Mouse (Mus musculus): ENCODE results near the gene Sumf1. TPM values are rescaled to one million over a fixed set of nuclear protein-coding genes. Genes with fewer than 3 reads are reported as not detected.

The Sumf1 gene
- total and polyA plus RNA-seq, 3 experiments: 11.0 to 13.5 (median 12.1) TPM

DNA sequence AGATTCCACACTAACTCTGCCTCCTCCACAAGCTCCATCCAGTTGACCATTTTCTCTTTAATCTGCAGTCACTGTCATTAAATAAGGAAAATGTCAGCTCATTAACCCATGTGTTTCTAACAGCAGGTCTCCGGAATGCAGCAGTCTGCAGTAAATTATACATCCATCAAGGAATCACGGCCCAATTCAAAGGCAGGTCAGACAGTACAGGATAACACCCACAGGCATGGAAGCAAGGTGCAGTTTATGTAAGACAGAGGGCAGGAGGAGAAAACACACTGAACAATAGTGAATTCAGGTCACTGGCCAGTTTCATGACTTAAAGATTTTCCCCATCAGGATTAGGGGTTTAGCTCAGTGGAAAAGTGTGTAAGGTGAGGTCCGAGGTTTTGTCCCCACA, 40.1 kb downstream of the Sumf1 start:
- Histone ChIP-seq H3K27me3 (ENCODE audit: control insufficient read depth, insufficient read depth, low read length) (no peaks in the 10 kb centered on the region), H3K79me2 (replicated peaks; ENCODE audit: control insufficient read depth, insufficient read depth, low read length) (no peaks in the 10 kb centered on the region), H3K27ac (no peak overlapping the region), H3K4me1 (ENCODE audit: control insufficient read depth, insufficient read depth, low read length) (no peaks in the 10 kb centered on the region), H3K4me3 (no peak overlapping the region), H3K9ac (ENCODE audit: low read depth, low read length) (no peak overlapping the region), H3K36me3 (ENCODE audit: control insufficient read depth, insufficient read depth, low read length) (no peaks in the 10 kb centered on the region)
- WGBS: 90% methylated on average over 3 of the region's 3 CpGs
- TF ChIP-seq EP300 (IDR thresholded peaks at IDR 0.05; ENCODE audit: insufficient read depth, low read depth, low read length) (no peak), CTCF (IDR thresholded peaks at IDR 0.05) (no peak)
- DNase-seq: no peak
- intact Hi-C loops (cut with DNase I): no loop called here

DNA sequence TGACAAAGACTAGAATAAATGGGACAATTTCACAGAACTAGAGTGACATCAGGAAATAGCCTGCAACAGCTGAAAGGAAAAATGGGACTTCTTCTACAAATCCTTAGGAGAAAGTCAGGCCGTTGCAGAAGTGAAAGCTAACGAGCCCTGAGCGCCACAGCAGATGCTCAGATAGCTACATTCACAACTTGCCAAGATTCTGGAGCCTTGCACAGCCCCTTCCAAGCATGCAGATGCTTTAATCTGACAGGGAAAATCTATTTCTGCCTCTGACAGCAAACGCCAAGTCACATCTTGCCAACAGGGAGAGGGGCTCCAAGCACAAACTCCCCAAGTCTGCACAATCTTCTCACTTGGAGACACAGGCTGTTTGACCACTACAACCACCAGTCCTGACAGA, 42.6 kb downstream of the Sumf1 start:
- Histone ChIP-seq H3K27me3 (ENCODE audit: control insufficient read depth, insufficient read depth, low read length) (no peaks in the 10 kb centered on the region), H3K36me3 (ENCODE audit: control insufficient read depth, insufficient read depth, low read length) (no peaks in the 10 kb centered on the region), H3K79me2 (replicated peaks; ENCODE audit: control insufficient read depth, insufficient read depth, low read length) (no peaks in the 10 kb centered on the region), H3K4me1 (ENCODE audit: control insufficient read depth, insufficient read depth, low read length) (no peaks in the 10 kb centered on the region), H3K27ac (no peak overlapping the region), H3K9ac (ENCODE audit: low read depth, low read length) (no peak overlapping the region), H3K4me3 (no peak overlapping the region)
- 75% methylated on average over 4 of the region's 4 CpGs for WGBS
- TF ChIP-seq EP300 (IDR thresholded peaks at IDR 0.05; ENCODE audit: insufficient read depth, low read depth, low read length) (no peak), CTCF (IDR thresholded peaks at IDR 0.05) (no peak), POLR2A (IDR thresholded peaks at IDR 0.05; ENCODE audit: insufficient read depth, low read depth, low read length) (no peak)
- DNase-seq: no peak
- intact Hi-C loops (cut with DNase I): no loop called here

DNA sequence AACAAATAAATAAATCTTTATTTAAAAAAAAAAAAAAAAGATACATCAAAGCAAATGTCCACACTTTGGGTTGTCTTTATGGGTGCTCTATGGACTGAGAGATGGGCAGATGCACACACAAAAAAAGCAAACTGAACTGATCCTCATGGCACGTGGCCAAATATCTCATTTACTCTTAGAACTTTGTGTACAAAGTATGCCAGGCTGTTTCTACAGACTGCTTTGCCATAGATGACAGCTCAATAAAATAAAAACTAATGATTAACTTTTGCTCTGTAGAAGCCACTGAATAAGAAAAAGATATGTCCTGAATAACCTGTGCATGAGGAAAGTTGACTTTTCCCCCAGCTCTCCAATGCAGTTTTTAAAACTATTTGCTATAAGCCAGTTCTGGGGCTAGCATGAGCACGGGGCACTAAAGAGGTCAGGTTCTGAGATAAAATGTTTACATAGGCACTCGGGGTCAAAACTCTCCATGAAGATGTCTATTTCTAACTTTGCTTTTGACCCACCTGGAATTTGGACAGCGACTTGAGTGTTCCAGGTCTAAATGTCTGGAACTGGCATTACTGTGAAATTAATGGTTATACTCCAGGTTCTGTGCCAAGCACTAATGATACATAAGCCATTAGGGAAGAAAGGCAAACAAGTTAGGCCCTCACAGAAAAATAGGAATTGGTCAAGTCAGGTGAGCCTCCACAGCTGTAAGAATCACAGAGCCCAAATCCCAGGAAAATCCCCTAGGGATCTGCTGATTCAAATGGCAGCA, 44.5 kb downstream of the Sumf1 start:
- Histone ChIP-seq H3K36me3 (ENCODE audit: control insufficient read depth, insufficient read depth, low read length) (no peaks in the 10 kb centered on the region), H3K79me2 (replicated peaks; ENCODE audit: control insufficient read depth, insufficient read depth, low read length) (no peaks in the 10 kb centered on the region), H3K4me1 (ENCODE audit: control insufficient read depth, insufficient read depth, low read length) (no peaks in the 10 kb centered on the region), H3K9ac (ENCODE audit: low read depth, low read length) (no peak overlapping the region), H3K27me3 (ENCODE audit: control insufficient read depth, insufficient read depth, low read length) (no peaks in the 10 kb centered on the region), H3K27ac (no peak overlapping the region), H3K4me3 (no peak overlapping the region)
- WGBS: 89% methylated on average over 4 of the region's 4 CpGs
- intact Hi-C loops (cut with DNase I): no loop called here
- DNase-seq: no peak
- no peak for TF ChIP-seq CTCF (IDR thresholded peaks at IDR 0.05)
- TF ChIP-seq EP300 (IDR thresholded peaks at IDR 0.05; ENCODE audit: insufficient read depth, low read depth, low read length): no peak
- no peak for TF ChIP-seq POLR2A (IDR thresholded peaks at IDR 0.05; ENCODE audit: insufficient read depth, low read depth, low read length)

GRCm38 (mm10) chr6:108137031-108137430, 48.4 kb downstream of the Sumf1 start:
- intact Hi-C loops (cut with DNase I): no loop called here
- H3K27ac ChIP-seq: no peak overlapping the region
- no peaks in the 10 kb centered on the region for H3K27me3 ChIP-seq (ENCODE audit: control insufficient read depth, insufficient read depth, low read length)
- WGBS: 85% methylated on average over 5 of the region's 5 CpGs
- no peak overlapping the region for H3K4me3 ChIP-seq
- H3K79me2 ChIP-seq (replicated peaks; ENCODE audit: control insufficient read depth, insufficient read depth, low read length): no peaks in the 10 kb centered on the region
- no peaks in the 10 kb centered on the region for H3K4me1 ChIP-seq (ENCODE audit: control insufficient read depth, insufficient read depth, low read length)
- DNase-seq: no peak
- no peak overlapping the region for H3K9ac ChIP-seq (ENCODE audit: low read depth, low read length)
- H3K36me3 ChIP-seq (ENCODE audit: control insufficient read depth, insufficient read depth, low read length): no peaks in the 10 kb centered on the region
- TF ChIP-seq POLR2A (IDR thresholded peaks at IDR 0.05; ENCODE audit: insufficient read depth, low read depth, low read length) (no peak), CTCF (IDR thresholded peaks at IDR 0.05) (no peak), EP300 (IDR thresholded peaks at IDR 0.05; ENCODE audit: insufficient read depth, low read depth, low read length) (no peak)

GRCm38 (mm10) chr6:108136286-108136685, 49.1 kb downstream of the Sumf1 start:
- intact Hi-C loops (cut with DNase I): no loop called here
- H3K27me3 ChIP-seq (ENCODE audit: control insufficient read depth, insufficient read depth, low read length): no peaks in the 10 kb centered on the region
- DNase-seq: no peak
- no peak overlapping the region for H3K4me3 ChIP-seq
- no peaks in the 10 kb centered on the region for H3K36me3 ChIP-seq (ENCODE audit: control insufficient read depth, insufficient read depth, low read length)
- no peak overlapping the region for H3K27ac ChIP-seq
- no peaks in the 10 kb centered on the region for H3K79me2 ChIP-seq (replicated peaks; ENCODE audit: control insufficient read depth, insufficient read depth, low read length)
- H3K9ac ChIP-seq (ENCODE audit: low read depth, low read length): no peak overlapping the region
- no peaks in the 10 kb centered on the region for H3K4me1 ChIP-seq (ENCODE audit: control insufficient read depth, insufficient read depth, low read length)
- 97% methylated on average over 1 of the region's 1 CpGs for WGBS
- no peak for TF ChIP-seq EP300 (IDR thresholded peaks at IDR 0.05; ENCODE audit: insufficient read depth, low read depth, low read length)
- no peak for TF ChIP-seq POLR2A (IDR thresholded peaks at IDR 0.05; ENCODE audit: insufficient read depth, low read depth, low read length)
- no peak for TF ChIP-seq CTCF (IDR thresholded peaks at IDR 0.05)

- Histone ChIP-seq H3K27me3 (ENCODE audit: control insufficient read depth, insufficient read depth, low read length) (no peaks in the 10 kb centered on the region), H3K4me1 (ENCODE audit: control insufficient read depth, insufficient read depth, low read length) (no peaks in the 10 kb centered on the region), H3K27ac (no peak overlapping the region), H3K4me3 (no peak overlapping the region), H3K79me2 (replicated peaks; ENCODE audit: control insufficient read depth, insufficient read depth, low read length) (no peaks in the 10 kb centered on the region), H3K9ac (ENCODE audit: low read depth, low read length) (no peak overlapping the region), H3K36me3 (ENCODE audit: control insufficient read depth, insufficient read depth, low read length) (no peaks in the 10 kb centered on the region)
- TF ChIP-seq EP300 (IDR thresholded peaks at IDR 0.05; ENCODE audit: insufficient read depth, low read depth, low read length): no peak
- TF ChIP-seq CTCF (IDR thresholded peaks at IDR 0.05): no peak
- TF ChIP-seq POLR2A (IDR thresholded peaks at IDR 0.05; ENCODE audit: insufficient read depth, low read depth, low read length): no peak
- 90% methylated on average over 5 of the region's 5 CpGs for WGBS
- no peak for DNase-seq
- intact Hi-C loops (cut with DNase I): no loop called here
These were observed 53.0 kb downstream of the Sumf1 start for GRCm38 (mm10) chr6:108132268-108132935.
